Mouse (Mus musculus) forebrain, embryonic 10.5 days (tissue): ENCODE results near the gene Nucb1. TPM values are rescaled to one million over a fixed set of nuclear protein-coding genes. Genes with fewer than 3 reads are reported as not detected.

Experiments used
- DNase-seq: peaks from one replicate; pipeline ENCODE4 v3.0.0-alpha.2; 2017; ENCODE audit warnings: low spot score; ENCODE audit errors: extremely low spot score
- H3K27ac ChIP-seq: fragments of 300-500 bp; sonication (generic); 2 replicates; pipeline ENCODE4 v1.5.1; 2016; ENCODE audit warnings: mild to moderate bottlenecking
- H3K27me3 ChIP-seq: fragments of 300-500 bp; sonication (generic); 2 replicates; pipeline ENCODE4 v1.6.1; 2016; ENCODE audit warnings: mild to moderate bottlenecking; ENCODE audit not compliant: poor library complexity, severe bottlenecking
- H3K36me3 ChIP-seq: fragments of 300-500 bp; sonication (generic); replicated peaks from 2 replicates; pipeline ENCODE4 v1.6.1; 2016; ENCODE audit warnings: mild to moderate bottlenecking, moderate library complexity
- H3K4me1 ChIP-seq: fragments of 300-500 bp; sonication (generic); 2 replicates; pipeline ENCODE4 v1.6.1; 2016
- H3K4me3 ChIP-seq: fragments of 300-500 bp; sonication (generic); 2 replicates; pipeline ENCODE4 v1.5.1; 2016; ENCODE audit warnings: mild to moderate bottlenecking, moderate library complexity
- H3K9me3 ChIP-seq: fragments of 300-500 bp; sonication (generic); 2 replicates; pipeline ENCODE4 v1.6.1; 2016; ENCODE audit warnings: mild to moderate bottlenecking, moderate library complexity
- WGBS: fragments of 180-500 bp; shearing (Covaris S2); methylation state at CpG from one replicate; pipeline ENCODE4 v1.1.7; 2016; 5-methylcytosine and 5-hydroxymethylcytosine counted together
- microRNA-seq: library from miRNA; unstranded; fragments of <30 nt; microRNA quantifications from one replicate; pipeline ENCODE4, GENCODE M21; 2017
- polyA plus RNA-seq: library from polyadenylated mRNA; unstranded; fragments of >200 nt; fragmentation: Nextera tagmentation; extraction: Ambion mirVana; gene quantifications from 2 replicates; pipeline ENCODE4 v1.2.1, GENCODE M21; 2016

The Nucb1 gene
- polyA plus RNA-seq, 1 experiment from 2014 or later: 99.3 TPM

GRCm38 (mm10) chr7:45451344-45451982 is 58.7 kb downstream of the Nucb1 start:
- 52% methylated on average over 23 of the region's 23 CpGs for WGBS
- Histone ChIP-seq H3K36me3 (peaks cover 81% of the 10 kb centered on the region), H3K4me3 (no peak overlapping the region; the same call in 1 of the 2 replicates), H3K4me1 (peaks cover 16% of the 10 kb centered on the region), H3K27ac (no peak overlapping the region), H3K9me3 (no peaks in the 10 kb centered on the region), H3K27me3 (no peaks in the 10 kb centered on the region)
- peak; percentile 80 for DNase-seq

GRCm38 (mm10) chr7:45449974-45450373 is 60.2 kb downstream of the Nucb1 start:
- Histone ChIP-seq H3K36me3 (peaks cover 76% of the 10 kb centered on the region), H3K27me3 (no peaks in the 10 kb centered on the region), H3K27ac (no peak overlapping the region), H3K9me3 (no peaks in the 10 kb centered on the region), H3K4me3 (no peak overlapping the region), H3K4me1 (peaks cover 12% of the 10 kb centered on the region; the same call in 1 of the 2 replicates)
- WGBS: 97% methylated on average over 1 of the region's 1 CpGs
- no peak for DNase-seq

GRCm38 (mm10) chr7:45447325-45447990 is 62.7 kb downstream of the Nucb1 start:
- no peaks in the 10 kb centered on the region for H3K27me3 ChIP-seq
- H3K36me3 ChIP-seq: peaks cover 78% of the 10 kb centered on the region
- H3K4me3 ChIP-seq: 0 out of 2 replicates have a peak overlapping the region, but pooled peaks have one; percentile 23
- no peaks in the 10 kb centered on the region for H3K9me3 ChIP-seq
- peaks cover 12% of the 10 kb centered on the region; the same call in 1 of the 2 replicates for H3K4me1 ChIP-seq
- no peak for DNase-seq
- WGBS: 41% methylated on average over 11 of the region's 11 CpGs
- H3K27ac ChIP-seq: 0 out of 2 replicates have a peak overlapping the region, but pooled peaks have one; percentile 11

- Histone ChIP-seq H3K27ac (no peak overlapping the region), H3K27me3 (no peaks in the 10 kb centered on the region), H3K4me3 (no peak overlapping the region), H3K36me3 (peaks cover 73% of the 10 kb centered on the region), H3K4me1 (peaks cover 9% of the 10 kb centered on the region; the same call in 1 of the 2 replicates), H3K9me3 (no peaks in the 10 kb centered on the region)
- DNase-seq: no peak
Observed at GRCm38 (mm10) chr7:45446589-45446988, 63.6 kb downstream of the Nucb1 start.

GRCm38 (mm10) chr7:45443526-45444420 is 66.4 kb downstream of the Nucb1 start:
- peaks cover 5% of the 10 kb centered on the region; the same call in 1 of the 2 replicates for H3K4me1 ChIP-seq
- no peak overlapping the region for H3K27ac ChIP-seq
- no peaks in the 10 kb centered on the region for H3K9me3 ChIP-seq
- no peak overlapping the region for H3K4me3 ChIP-seq
- 91% methylated on average over 22 of the region's 22 CpGs for WGBS
- no peak for DNase-seq
- H3K36me3 ChIP-seq: peaks cover 78% of the 10 kb centered on the region
- H3K27me3 ChIP-seq: no peaks in the 10 kb centered on the region

Small RNA genes lying within 50 kb of the gene (microRNA-seq; reads per million reads assigned to microRNA genes)
- not detected for gene Gm22133

Other genes with a start within 250 kb of the Nucb1 start
- not detected in 2 replicates for gene Slc6a21, start 232.9 kb downstream of the Nucb1 start, polyA plus RNA-seq
- gene Trpm4, start 176.6 kb downstream of the Nucb1 start, polyA plus RNA-seq: 8.3 and 8.9 TPM in 2 replicates
- gene Hrc, start 175.1 kb downstream of the Nucb1 start, polyA plus RNA-seq: 0.31 and 0.42 TPM in 2 replicates
- gene Ppfia3, start 143.4 kb downstream of the Nucb1 start, polyA plus RNA-seq: 6.0 and 8.9 TPM in 2 replicates
- gene Lin7b, start 139.8 kb downstream of the Nucb1 start, polyA plus RNA-seq: 0.47 and 0.81 TPM in 2 replicates
- 295 TPM in 2 replicates for gene Snrnp70, start 114.7 kb downstream of the Nucb1 start, polyA plus RNA-seq
- not detected in 2 replicates for gene Kcna7, start 104.8 kb downstream of the Nucb1 start, polyA plus RNA-seq
- 0.46 and 0.87 TPM in 2 replicates for gene Ntf5, start 96.7 kb downstream of the Nucb1 start, polyA plus RNA-seq
- gene Lhb, start 89.6 kb downstream of the Nucb1 start, polyA plus RNA-seq: not detected in 2 replicates
- gene Gys1, start 75.6 kb downstream of the Nucb1 start, polyA plus RNA-seq: 39.0 and 41.6 TPM in 2 replicates
- gene Ruvbl2, start 72.3 kb downstream of the Nucb1 start, polyA plus RNA-seq: 235 and 237 TPM in 2 replicates
- gene Ftl1, start 50.5 kb downstream of the Nucb1 start, polyA plus RNA-seq: 5,105 and 5,277 TPM in 2 replicates
- 247 and 254 TPM in 2 replicates for gene Bax, start 43.5 kb downstream of the Nucb1 start, polyA plus RNA-seq
- 0.12 and 0.20 TPM in 2 replicates for gene Tulp2, start 28.5 kb downstream of the Nucb1 start, polyA plus RNA-seq
- gene Gm45808, start 23.6 kb downstream of the Nucb1 start, polyA plus RNA-seq: not detected in 2 replicates
- 6.4 and 7.2 TPM in 2 replicates for gene Dhdh, start 21.6 kb downstream of the Nucb1 start, polyA plus RNA-seq
- 16.4 and 17.7 TPM in 2 replicates for gene Ppp1r15a, start 15.9 kb upstream of the Nucb1 start, polyA plus RNA-seq
- 1.1 and 1.2 TPM in 2 replicates for gene Plekha4, start 15.9 kb upstream of the Nucb1 start, polyA plus RNA-seq
- gene Hsd17b14, start 44.5 kb upstream of the Nucb1 start, polyA plus RNA-seq: 0.39 and 0.63 TPM in 2 replicates
- 38.2 and 39.1 TPM in 2 replicates for gene Bcat2, start 59.7 kb upstream of the Nucb1 start, polyA plus RNA-seq
- gene Fgf21, start 105.1 kb upstream of the Nucb1 start, polyA plus RNA-seq: not detected in 2 replicates
- gene Fut1, start 106.9 kb upstream of the Nucb1 start, polyA plus RNA-seq: 0.07 TPM in 1 of 2 replicates, not detected in the other
- 0.25 TPM in 1 of 2 replicates, not detected in the other for gene Izumo1, start 111.4 kb upstream of the Nucb1 start, polyA plus RNA-seq
- gene Rasip1, start 117.1 kb upstream of the Nucb1 start, polyA plus RNA-seq: 4.5 and 4.7 TPM in 2 replicates
- 1.7 and 3.1 TPM in 2 replicates for gene Mamstr, start 129.6 kb upstream of the Nucb1 start, polyA plus RNA-seq
- 0.12 TPM in 2 replicates for gene Fut2, start 156.0 kb upstream of the Nucb1 start, polyA plus RNA-seq
- gene Ntn5, start 173.6 kb upstream of the Nucb1 start, polyA plus RNA-seq: 0.38 and 0.63 TPM in 2 replicates
- 0.78 and 1.1 TPM in 2 replicates for gene Sec1, start 184.0 kb upstream of the Nucb1 start, polyA plus RNA-seq
- 2.5 and 3.2 TPM in 2 replicates for gene Car11, start 189.4 kb upstream of the Nucb1 start, polyA plus RNA-seq
- 2.6 and 2.7 TPM in 2 replicates for gene Dbp, start 194.7 kb upstream of the Nucb1 start, polyA plus RNA-seq
- gene Rpl18, start 205.1 kb upstream of the Nucb1 start, polyA plus RNA-seq: 1,181 and 1,186 TPM in 2 replicates
- 34.0 and 36.6 TPM in 2 replicates for gene Sphk2, start 207.6 kb upstream of the Nucb1 start, polyA plus RNA-seq
- 2.6 and 3.3 TPM in 2 replicates for gene Fam83e, start 210.8 kb upstream of the Nucb1 start, polyA plus RNA-seq
- 0.50 TPM in 1 of 2 replicates, not detected in the other for gene Spaca4, start 215.4 kb upstream of the Nucb1 start, polyA plus RNA-seq